Mouse (Mus musculus): ENCODE measurements around the gene Mark3. TPM values are rescaled to one million over a fixed set of nuclear protein-coding genes. Genes with fewer than 3 reads are reported as not detected.

Gene Mark3
- polyA plus RNA-seq, 1 experiment = 33.7 TPM

GRCm38 (mm10) chr12:111672581-111672980 lies 98.3 kb downstream of the Mark3 start:
- TF ChIP-seq POLR2A (IDR thresholded peaks at IDR 0.05; ENCODE audit: low read depth, low read length) (no peak), CTCF (conservative IDR thresholded peaks at IDR 0.05; ENCODE audit: insufficient read depth, insufficient read length, low read depth, low read length) (no peak)
- WGBS = 13% methylated on average over 12 of the region's 12 CpGs
- H3K27ac ChIP-seq (ENCODE audit: insufficient read depth, low read depth, low read length) = peak overlapping the region; percentile 1; the same call in 1 of the 2 replicates

GRCm38 (mm10) chr12:111674850-111675486 lies 100.6 kb downstream of the Mark3 start:
- Histone ChIP-seq H3K27ac (ENCODE audit: insufficient read depth, low read depth, low read length) (no peak overlapping the region), H3K27me3 (replicated peaks; ENCODE audit: control insufficient read depth, insufficient read depth, low read length) (no peaks in the 10 kb centered on the region), H3K4me1 (ENCODE audit: control insufficient read depth, insufficient read depth, low read length) (peaks cover 19% of the 10 kb centered on the region), H3K4me3 (ENCODE audit: insufficient read depth, low read depth, low read length) (no peak overlapping the region), H3K36me3 (ENCODE audit: control insufficient read depth, insufficient read depth, low read length) (no peaks in the 10 kb centered on the region)
- TF ChIP-seq CTCF (conservative IDR thresholded peaks at IDR 0.05; ENCODE audit: insufficient read depth, insufficient read length, low read depth, low read length) = no peak
- TF ChIP-seq POLR2A (IDR thresholded peaks at IDR 0.05; ENCODE audit: low read depth, low read length) = no peak
- no peak for DNase-seq
- WGBS = 93% methylated on average over 2 of the region's 2 CpGs

More at GRCm38 (mm10) chr12:111672581-111672980, 98.3 kb downstream of the Mark3 start:
- no peak for DNase-seq
- Histone ChIP-seq H3K27me3 (replicated peaks; ENCODE audit: control insufficient read depth, insufficient read depth, low read length) (no peaks in the 10 kb centered on the region), H3K36me3 (ENCODE audit: control insufficient read depth, insufficient read depth, low read length) (no peaks in the 10 kb centered on the region), H3K4me1 (ENCODE audit: control insufficient read depth, insufficient read depth, low read length) (peaks cover 19% of the 10 kb centered on the region), H3K4me3 (ENCODE audit: insufficient read depth, low read depth, low read length) (peak overlapping the region; percentile 61; the same call in 1 of the 2 replicates)

GRCm38 (mm10) chr12:111675797-111676580 lies 101.7 kb downstream of the Mark3 start:
- no peak overlapping the region for H3K27ac ChIP-seq (ENCODE audit: insufficient read depth, low read depth, low read length)
- no peaks in the 10 kb centered on the region for H3K27me3 ChIP-seq (replicated peaks; ENCODE audit: control insufficient read depth, insufficient read depth, low read length)
- H3K4me3 ChIP-seq (ENCODE audit: insufficient read depth, low read depth, low read length) = no peak overlapping the region
- DNase-seq = no peak
- 82% methylated on average over 6 of the region's 6 CpGs for WGBS
- no peaks in the 10 kb centered on the region for H3K36me3 ChIP-seq (ENCODE audit: control insufficient read depth, insufficient read depth, low read length)
- TF ChIP-seq POLR2A (IDR thresholded peaks at IDR 0.05; ENCODE audit: low read depth, low read length) = no peak
- H3K4me1 ChIP-seq (ENCODE audit: control insufficient read depth, insufficient read depth, low read length) = peaks cover 19% of the 10 kb centered on the region

GRCm38 (mm10) chr12:111677421-111677820 lies 103.1 kb downstream of the Mark3 start:
- Histone ChIP-seq H3K27ac (ENCODE audit: insufficient read depth, low read depth, low read length) (peak overlapping the region; percentile 96), H3K4me3 (ENCODE audit: insufficient read depth, low read depth, low read length) (peak overlapping the region; percentile 74), H3K4me1 (ENCODE audit: control insufficient read depth, insufficient read depth, low read length) (peaks cover 19% of the 10 kb centered on the region), H3K27me3 (replicated peaks; ENCODE audit: control insufficient read depth, insufficient read depth, low read length) (no peaks in the 10 kb centered on the region), H3K36me3 (ENCODE audit: control insufficient read depth, insufficient read depth, low read length) (no peaks in the 10 kb centered on the region)
- 5% methylated on average over 5 of the region's 5 CpGs for WGBS
- no peak for TF ChIP-seq POLR2A (IDR thresholded peaks at IDR 0.05; ENCODE audit: low read depth, low read length)
- no peak for TF ChIP-seq CTCF (conservative IDR thresholded peaks at IDR 0.05; ENCODE audit: insufficient read depth, insufficient read length, low read depth, low read length)
- DNase-seq = peak; percentile 62

- WGBS = under 1% methylated on average over 51 of the region's 51 CpGs
- TF ChIP-seq CTCF (conservative IDR thresholded peaks at IDR 0.05; ENCODE audit: insufficient read depth, insufficient read length, low read depth, low read length) (no peak), POLR2A (IDR thresholded peaks at IDR 0.05; ENCODE audit: low read depth, low read length) (peak; percentile 38)
- no peaks in the 10 kb centered on the region for H3K36me3 ChIP-seq (ENCODE audit: control insufficient read depth, insufficient read depth, low read length)
- peak; percentile 94 for DNase-seq
- H3K4me1 ChIP-seq (ENCODE audit: control insufficient read depth, insufficient read depth, low read length) = peaks cover 14% of the 10 kb centered on the region
- H3K4me3 ChIP-seq (ENCODE audit: insufficient read depth, low read depth, low read length) = peak within 1 kb of the TSS; percentile 74
- no peaks in the 10 kb centered on the region for H3K27me3 ChIP-seq (replicated peaks; ENCODE audit: control insufficient read depth, insufficient read depth, low read length)
- H3K27ac ChIP-seq (ENCODE audit: insufficient read depth, low read depth, low read length) = peak within 1 kb of the TSS; percentile 96
Observed at GRCm38 (mm10) chr12:111677882-111678669, 103.8 kb downstream of the Mark3 start, which contains the start of gene Trmt61a. Gene Trmt61a, plus strand, starts transcription at chr12:111678105.

GRCm38 (mm10) chr12:111678670-111678933 lies 104.3 kb downstream of the Mark3 start:
- H3K4me3 ChIP-seq (ENCODE audit: insufficient read depth, low read depth, low read length) = peak overlapping the region; percentile 74
- no peak for DNase-seq
- H3K36me3 ChIP-seq (ENCODE audit: control insufficient read depth, insufficient read depth, low read length) = no peaks in the 10 kb centered on the region
- no peaks in the 10 kb centered on the region for H3K27me3 ChIP-seq (replicated peaks; ENCODE audit: control insufficient read depth, insufficient read depth, low read length)
- 5% methylated on average over 13 of the region's 13 CpGs for WGBS
- TF ChIP-seq CTCF (conservative IDR thresholded peaks at IDR 0.05; ENCODE audit: insufficient read depth, insufficient read length, low read depth, low read length) = no peak
- no peak for TF ChIP-seq POLR2A (IDR thresholded peaks at IDR 0.05; ENCODE audit: low read depth, low read length)
- no peak overlapping the region for H3K27ac ChIP-seq (ENCODE audit: insufficient read depth, low read depth, low read length)
- H3K4me1 ChIP-seq (ENCODE audit: control insufficient read depth, insufficient read depth, low read length) = peaks cover 14% of the 10 kb centered on the region

- TF ChIP-seq CTCF (conservative IDR thresholded peaks at IDR 0.05; ENCODE audit: insufficient read depth, insufficient read length, low read depth, low read length) (no peak), POLR2A (IDR thresholded peaks at IDR 0.05; ENCODE audit: low read depth, low read length) (no peak)
- Histone ChIP-seq H3K36me3 (ENCODE audit: control insufficient read depth, insufficient read depth, low read length) (no peaks in the 10 kb centered on the region), H3K27me3 (replicated peaks; ENCODE audit: control insufficient read depth, insufficient read depth, low read length) (no peaks in the 10 kb centered on the region), H3K27ac (ENCODE audit: insufficient read depth, low read depth, low read length) (no peak overlapping the region), H3K4me3 (ENCODE audit: insufficient read depth, low read depth, low read length) (no peak overlapping the region), H3K4me1 (ENCODE audit: control insufficient read depth, insufficient read depth, low read length) (peaks cover 14% of the 10 kb centered on the region)
- DNase-seq = no peak
- WGBS = 50% methylated on average over 7 of the region's 7 CpGs
Observed at GRCm38 (mm10) chr12:111678997-111679396, 104.7 kb downstream of the Mark3 start.
